Mouse (Mus musculus): ENCODE data around the gene Gucy1b1.

Gucy1b1 gene

GRCm38 (mm10) chr3:82074201-82074851 is at the start of gene Gucy1b1:
Gucy1b1 (minus strand) TSS chr3:82074689.
- peak; percentile 65 to 76 for DNase-seq

- no peak for DNase-seq
These were observed 44.4 kb upstream of the Gucy1b1 start for GRCm38 (mm10) chr3:82118916-82119315.

GRCm38 (mm10) chr3:82112439-82112838 is 38.0 kb upstream of the Gucy1b1 start:
- DNase-seq = peak; percentile 12 to 16

GRCm38 (mm10) chr3:82111986-82112385 is 37.5 kb upstream of the Gucy1b1 start:
- DNase-seq = no peak

GRCm38 (mm10) chr3:82108951-82109350 is 34.5 kb upstream of the Gucy1b1 start:
- no peak for DNase-seq

GRCm38 (mm10) chr3:82104229-82104628 is 29.7 kb upstream of the Gucy1b1 start:
- no peak for DNase-seq

GRCm38 (mm10) chr3:82099127-82099526 is 24.6 kb upstream of the Gucy1b1 start:
- no peak for DNase-seq

- no peak for DNase-seq
These were observed 22.3 kb upstream of the Gucy1b1 start for GRCm38 (mm10) chr3:82096801-82097200.

GRCm38 (mm10) chr3:82073741-82074181 is 728 bp downstream of the Gucy1b1 start:
- DNase-seq = peak; percentile 47 to 53

- DNase-seq = no peak
These were observed 6.7 kb downstream of the Gucy1b1 start for GRCm38 (mm10) chr3:82067830-82068229.

- no peak for DNase-seq
These were observed 12.9 kb downstream of the Gucy1b1 start for GRCm38 (mm10) chr3:82061402-82062180.

GRCm38 (mm10) chr3:82057201-82057600 is 17.3 kb downstream of the Gucy1b1 start:
- DNase-seq = peak; percentile 27 to 45

GRCm38 (mm10) chr3:82054283-82054974 is 20.1 kb downstream of the Gucy1b1 start:
- DNase-seq = no peak

GRCm38 (mm10) chr3:82052029-82052428 is 22.5 kb downstream of the Gucy1b1 start:
- DNase-seq = no peak

- no peak for DNase-seq
These were observed 23.0 kb downstream of the Gucy1b1 start for GRCm38 (mm10) chr3:82051468-82051867.

- peak in 1 of 2 experiments; percentile 36 for DNase-seq
These were observed 25.8 kb downstream of the Gucy1b1 start for GRCm38 (mm10) chr3:82048681-82049080.

- DNase-seq = no peak
These were observed 26.4 kb downstream of the Gucy1b1 start for GRCm38 (mm10) chr3:82048078-82048477.

- DNase-seq = peak in 1 of 2 experiments; percentile 33
These were observed 27.3 kb downstream of the Gucy1b1 start for GRCm38 (mm10) chr3:82047100-82047753.

- no peak for DNase-seq
These were observed 28.4 kb downstream of the Gucy1b1 start for GRCm38 (mm10) chr3:82046087-82046486.

GRCm38 (mm10) chr3:82044902-82045301 is 29.6 kb downstream of the Gucy1b1 start:
- no peak for DNase-seq

GRCm38 (mm10) chr3:82043676-82044075 is 30.8 kb downstream of the Gucy1b1 start:
- no peak for DNase-seq

- DNase-seq = no peak
These were observed 38.0 kb downstream of the Gucy1b1 start for GRCm38 (mm10) chr3:82036262-82037044.

Data from lung, adult 18-20 months (tissue).